Mouse (Mus musculus): ENCODE measurements around the gene Gm3448. TPM values are rescaled to one million over a fixed set of nuclear protein-coding genes. Genes with fewer than 3 reads are reported as not detected.
"Not testable (repeated sequence)": the region's sequence is repeated elsewhere in the genome, so short reads cannot be mapped to it uniquely, and the experiment has no call there.

The Gm3448 gene
- polyA plus RNA-seq, 1 experiment from 2014 or later, result 2.7 TPM

- H3K4me3 ChIP-seq (ENCODE audit: low read length); H3K9me3 ChIP-seq (ENCODE audit: control insufficient read depth, low read length); H3K4me1 ChIP-seq (replicated peaks; ENCODE audit: control insufficient read depth, insufficient read depth, low read length); H3K36me3 ChIP-seq (ENCODE audit: control insufficient read depth, insufficient read depth, low read length); H3K9ac ChIP-seq (ENCODE audit: low read length); H3K27ac ChIP-seq (ENCODE audit: low read length); H3K27me3 ChIP-seq (ENCODE audit: control insufficient read depth, insufficient read depth, low read depth, low read length); H3K4me2 ChIP-seq (ENCODE audit: low read depth, low read length): not testable (repeated sequence)
- WGBS, result no CpG with 5 or more reads among the region's 60 CpGs
- ATAC-seq (ENCODE audit: low read depth), result peak; percentile 99
These were observed 31.5 kb downstream of the Gm3448 start, which contains the start of gene Gm3435 for GRCm38 (mm10) chr17:15009706-15010413. TSS of gene Gm3435 (plus strand) at chr17:15010176.

GRCm38 (mm10) chr17:15009088-15009487, 32.2 kb downstream of the Gm3448 start:
- H3K9me3 ChIP-seq (ENCODE audit: control insufficient read depth, low read length); ATAC-seq (ENCODE audit: low read depth); H3K4me2 ChIP-seq (ENCODE audit: low read depth, low read length); H3K9ac ChIP-seq (ENCODE audit: low read length); H3K27ac ChIP-seq (ENCODE audit: low read length); H3K4me1 ChIP-seq (replicated peaks; ENCODE audit: control insufficient read depth, insufficient read depth, low read length); H3K36me3 ChIP-seq (ENCODE audit: control insufficient read depth, insufficient read depth, low read length); H3K4me3 ChIP-seq (ENCODE audit: low read length); H3K27me3 ChIP-seq (ENCODE audit: control insufficient read depth, insufficient read depth, low read depth, low read length): not testable (repeated sequence)
- WGBS, result no CpG with 5 or more reads among the region's 3 CpGs

- not testable (repeated sequence) for H3K36me3 ChIP-seq (ENCODE audit: control insufficient read depth, insufficient read depth, low read length); H3K27ac ChIP-seq (ENCODE audit: low read length); H3K9me3 ChIP-seq (ENCODE audit: control insufficient read depth, low read length); H3K4me2 ChIP-seq (ENCODE audit: low read depth, low read length); H3K4me3 ChIP-seq (ENCODE audit: low read length); H3K27me3 ChIP-seq (ENCODE audit: control insufficient read depth, insufficient read depth, low read depth, low read length); H3K4me1 ChIP-seq (replicated peaks; ENCODE audit: control insufficient read depth, insufficient read depth, low read length); H3K9ac ChIP-seq (ENCODE audit: low read length); ATAC-seq (ENCODE audit: low read depth)
- no CpG with 5 or more reads among the region's 4 CpGs for WGBS
These were observed 41.3 kb downstream of the Gm3448 start for GRCm38 (mm10) chr17:15000047-15000446.

- not testable (repeated sequence) for H3K4me2 ChIP-seq (ENCODE audit: low read depth, low read length); H3K9ac ChIP-seq (ENCODE audit: low read length); H3K27me3 ChIP-seq (ENCODE audit: control insufficient read depth, insufficient read depth, low read depth, low read length); H3K9me3 ChIP-seq (ENCODE audit: control insufficient read depth, low read length); H3K36me3 ChIP-seq (ENCODE audit: control insufficient read depth, insufficient read depth, low read length); H3K4me3 ChIP-seq (ENCODE audit: low read length); ATAC-seq (ENCODE audit: low read depth); H3K27ac ChIP-seq (ENCODE audit: low read length); H3K4me1 ChIP-seq (replicated peaks; ENCODE audit: control insufficient read depth, insufficient read depth, low read length)
- no CpG with 5 or more reads among the region's 5 CpGs for WGBS
These were observed 47.2 kb downstream of the Gm3448 start for GRCm38 (mm10) chr17:14994140-14994539.

GRCm38 (mm10) chr17:14993139-14993832, 48.1 kb downstream of the Gm3448 start:
- not testable (repeated sequence) for H3K4me2 ChIP-seq (ENCODE audit: low read depth, low read length); H3K9me3 ChIP-seq (ENCODE audit: control insufficient read depth, low read length); H3K27me3 ChIP-seq (ENCODE audit: control insufficient read depth, insufficient read depth, low read depth, low read length); H3K4me3 ChIP-seq (ENCODE audit: low read length); H3K4me1 ChIP-seq (replicated peaks; ENCODE audit: control insufficient read depth, insufficient read depth, low read length); H3K27ac ChIP-seq (ENCODE audit: low read length); H3K9ac ChIP-seq (ENCODE audit: low read length); H3K36me3 ChIP-seq (ENCODE audit: control insufficient read depth, insufficient read depth, low read length)
- ATAC-seq (ENCODE audit: low read depth), result peak; percentile 84
- WGBS, result no CpG with 5 or more reads among the region's 47 CpGs

- not testable (repeated sequence) for H3K4me1 ChIP-seq (replicated peaks; ENCODE audit: control insufficient read depth, insufficient read depth, low read length); H3K27ac ChIP-seq (ENCODE audit: low read length); H3K4me2 ChIP-seq (ENCODE audit: low read depth, low read length); H3K4me3 ChIP-seq (ENCODE audit: low read length); H3K36me3 ChIP-seq (ENCODE audit: control insufficient read depth, insufficient read depth, low read length); H3K27me3 ChIP-seq (ENCODE audit: control insufficient read depth, insufficient read depth, low read depth, low read length); H3K9ac ChIP-seq (ENCODE audit: low read length); H3K9me3 ChIP-seq (ENCODE audit: control insufficient read depth, low read length)
- WGBS, result no CpG with 5 or more reads among the region's 98 CpGs
- peak; percentile 82 for ATAC-seq (ENCODE audit: low read depth)
These were observed 48.7 kb downstream of the Gm3448 start for GRCm38 (mm10) chr17:14992522-14993138.

GRCm38 (mm10) chr17:14990116-14990702, 51.1 kb downstream of the Gm3448 start:
- H3K4me2 ChIP-seq (ENCODE audit: low read depth, low read length); ATAC-seq (ENCODE audit: low read depth); H3K4me1 ChIP-seq (replicated peaks; ENCODE audit: control insufficient read depth, insufficient read depth, low read length); H3K36me3 ChIP-seq (ENCODE audit: control insufficient read depth, insufficient read depth, low read length); H3K4me3 ChIP-seq (ENCODE audit: low read length); H3K9me3 ChIP-seq (ENCODE audit: control insufficient read depth, low read length); H3K9ac ChIP-seq (ENCODE audit: low read length); H3K27me3 ChIP-seq (ENCODE audit: control insufficient read depth, insufficient read depth, low read depth, low read length); H3K27ac ChIP-seq (ENCODE audit: low read length): not testable (repeated sequence)
- WGBS, result 91% methylated on average over 4 of the region's 5 CpGs

GRCm38 (mm10) chr17:14978362-14979038, 62.8 kb downstream of the Gm3448 start, which contains the start of the genes 9030025P20Rik and Gm3417:
TSS of gene 9030025P20Rik (plus strand) at chr17:14978468.
TSS of gene Gm3417 (minus strand) at chr17:14978790.
- WGBS, result no CpG with 5 or more reads among the region's 60 CpGs
- H3K4me1 ChIP-seq (replicated peaks; ENCODE audit: control insufficient read depth, insufficient read depth, low read length); H3K4me3 ChIP-seq (ENCODE audit: low read length); H3K9ac ChIP-seq (ENCODE audit: low read length); H3K27ac ChIP-seq (ENCODE audit: low read length); H3K4me2 ChIP-seq (ENCODE audit: low read depth, low read length); H3K9me3 ChIP-seq (ENCODE audit: control insufficient read depth, low read length); H3K27me3 ChIP-seq (ENCODE audit: control insufficient read depth, insufficient read depth, low read depth, low read length); H3K36me3 ChIP-seq (ENCODE audit: control insufficient read depth, insufficient read depth, low read length): not testable (repeated sequence)
- ATAC-seq (ENCODE audit: low read depth), result peak; percentile 99
